Mouse (Mus musculus): ENCODE measurements around the gene Pole2. TPM values are rescaled to one million over a fixed set of nuclear protein-coding genes. Genes with fewer than 3 reads are reported as not detected.

Pole2 gene
- 16.5 TPM for polyA plus RNA-seq (2014; fragmentation: Illumina TruSeq; extraction: RNeasy Lipid Tissue Mini Kit (QIAGEN cat#74804))

DNA sequence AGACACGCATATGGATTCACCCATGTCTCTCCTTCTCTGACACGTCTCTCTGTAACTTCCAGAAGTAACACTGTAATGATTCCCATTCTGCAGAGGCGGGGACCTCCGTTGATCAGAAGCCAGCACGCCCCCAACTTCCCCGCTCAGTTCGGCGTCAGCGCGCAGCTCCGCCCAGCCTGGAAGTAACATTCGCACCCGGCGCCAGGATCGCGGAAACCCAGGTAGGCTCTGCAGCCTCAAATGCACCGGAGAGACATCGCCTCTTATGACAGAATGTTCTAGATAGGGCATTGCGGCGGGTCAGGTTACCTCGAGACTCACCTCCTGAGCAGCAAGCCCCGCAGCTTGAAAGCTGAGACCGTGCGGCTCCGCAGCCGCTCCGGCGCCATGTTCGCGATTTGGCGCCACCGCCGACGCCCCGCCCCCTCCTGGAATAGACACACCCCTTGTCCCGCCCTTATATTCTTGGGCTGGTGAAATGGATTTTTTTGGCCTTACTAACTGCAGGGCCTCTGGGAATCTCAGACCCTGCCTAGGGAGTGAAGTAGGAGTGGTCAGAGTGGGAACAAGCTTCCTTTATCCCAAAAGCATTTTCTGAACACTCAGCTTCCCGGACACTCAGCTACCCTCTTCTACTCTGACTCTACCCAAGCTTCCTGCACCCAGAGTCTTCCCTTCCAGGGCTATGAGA, at the start of gene Pole2:
Gene Pole2 (minus strand): TSS at position 420 of the 691 bp plus-strand sequence.

DNA sequence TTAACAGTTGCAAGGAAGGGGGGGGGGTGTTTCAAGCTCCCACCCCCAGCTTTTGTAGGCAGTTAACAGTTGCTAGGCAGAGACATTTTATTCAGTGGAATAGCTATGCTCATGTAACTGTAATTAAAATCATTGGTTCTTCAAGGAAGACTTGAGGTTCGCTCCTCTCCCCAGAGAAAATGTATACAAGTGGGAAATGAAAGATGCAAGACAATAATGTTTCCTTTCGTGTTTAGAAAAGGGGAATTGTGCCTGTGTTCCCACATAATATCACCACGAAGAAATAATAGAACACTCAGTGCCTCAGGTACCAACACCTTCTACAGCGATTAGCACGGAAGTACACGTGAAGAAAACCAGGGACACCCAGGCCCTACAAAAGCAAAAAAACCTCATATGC, 12.9 kb upstream of the Pole2 start, which contains the start of gene Klhdc1:
Gene Klhdc1 (plus strand): TSS at position 301 of the 400 bp plus-strand sequence.

DNA sequence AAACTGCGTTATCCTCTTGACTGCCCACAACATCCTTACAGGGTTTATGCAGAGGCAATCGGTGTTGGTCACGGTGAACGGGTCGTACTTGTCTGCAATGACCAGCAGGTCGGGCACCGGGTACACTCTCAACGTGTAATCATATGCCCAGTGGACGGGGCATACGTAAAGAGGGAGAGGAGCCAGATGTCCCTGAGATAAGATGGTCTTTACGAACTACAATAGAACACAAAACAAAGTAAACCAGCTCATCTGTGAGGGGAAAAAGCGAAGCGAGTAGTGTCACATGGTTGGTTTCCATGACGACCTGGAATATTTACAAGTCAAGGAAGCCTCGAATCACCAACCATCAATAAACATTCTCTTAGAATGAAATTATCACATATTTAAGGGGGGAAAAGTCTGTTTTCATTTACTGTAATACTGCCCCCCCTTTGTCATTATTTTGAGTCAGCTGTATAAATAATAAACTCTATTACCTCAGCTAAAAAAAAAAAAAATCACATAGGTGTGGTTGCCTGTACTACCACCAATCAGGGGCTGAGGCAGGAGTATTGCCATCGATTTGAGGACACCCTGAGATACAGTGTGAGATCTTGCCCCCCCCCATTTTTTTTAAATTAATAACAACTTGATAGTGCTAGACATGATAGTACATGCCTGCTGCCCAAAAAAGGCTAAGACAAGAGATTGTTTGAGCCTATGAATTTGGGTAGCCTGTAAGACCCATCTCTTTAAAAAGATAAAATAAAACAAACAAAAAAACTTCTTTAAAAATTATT, 23.8 kb downstream of the Pole2 start, which contains the start of gene Gm49384:
Gene Gm49384 (minus strand): TSS at position 216 of the 782 bp plus-strand sequence.

DNA sequence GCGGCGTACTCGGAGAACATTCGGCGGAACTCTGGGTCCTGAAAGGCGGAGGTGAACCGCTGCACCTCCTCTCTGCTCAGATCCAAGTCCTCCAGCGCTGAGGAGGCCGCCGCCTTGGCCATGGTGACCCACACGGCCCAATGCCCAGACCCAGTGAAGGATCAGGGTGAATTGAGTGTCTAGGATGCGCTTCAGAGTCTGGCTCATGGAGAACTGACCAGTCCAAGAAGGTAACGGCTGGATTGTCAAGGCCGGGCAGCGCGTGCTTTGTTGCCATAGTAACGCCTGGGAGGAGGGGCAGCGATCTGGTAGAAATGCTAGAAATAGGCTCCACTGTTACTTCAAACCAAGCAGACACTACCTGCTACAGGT, 29.8 kb downstream of the Pole2 start, which contains the start of gene Dnaaf2:
Gene Dnaaf2 (minus strand): TSS at position 266 of the 372 bp plus-strand sequence.

DNA sequence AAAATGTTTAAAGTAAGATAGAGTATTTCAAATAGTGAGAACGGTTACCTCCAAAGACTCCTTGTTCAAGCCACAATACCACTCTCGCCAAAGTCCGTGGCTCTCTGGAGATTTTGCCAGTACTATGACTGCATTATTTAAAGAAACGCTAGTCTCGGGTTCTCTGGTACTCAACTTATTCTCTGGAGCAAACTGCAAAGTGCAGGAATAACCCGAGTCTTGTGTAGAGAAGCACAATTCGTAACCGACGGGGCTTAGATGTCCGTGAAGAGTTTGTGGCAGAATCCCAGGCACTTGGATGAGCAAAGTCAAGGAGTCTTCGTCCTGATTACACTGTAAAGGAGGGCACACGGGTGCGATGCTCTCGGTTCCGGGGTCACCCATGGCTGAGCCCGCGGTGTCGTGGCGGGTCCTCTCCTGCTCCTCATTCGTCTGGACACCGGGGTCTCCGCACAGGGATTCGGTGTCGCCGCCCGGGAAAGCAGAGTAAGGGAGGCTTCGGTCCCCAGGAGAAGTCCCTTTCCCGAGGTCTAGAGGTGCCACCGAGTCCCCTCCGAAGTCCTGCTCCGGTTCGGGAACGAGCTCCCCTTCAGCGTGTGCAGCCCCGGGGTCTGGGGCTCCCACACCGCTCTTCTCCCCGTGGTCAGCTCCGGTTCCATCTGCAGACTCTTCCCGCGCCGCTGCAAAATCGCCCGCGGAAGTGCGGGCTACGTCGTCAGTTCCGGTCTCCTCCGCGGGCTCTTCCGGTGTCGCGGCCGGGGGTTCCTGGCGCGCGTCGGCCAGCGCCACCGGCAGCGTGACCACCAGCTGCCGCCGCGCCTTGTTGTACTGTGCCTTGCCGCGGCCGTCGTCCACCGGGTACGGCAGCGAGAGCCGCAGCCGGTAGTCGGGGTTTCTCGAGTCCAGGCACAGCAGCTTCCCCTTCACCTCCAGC, 31.3 kb downstream of the Pole2 start, which contains the start of gene Gm49383:
Gene Gm49383 (minus strand): TSS at position 661 of the 934 bp plus-strand sequence.

DNA sequence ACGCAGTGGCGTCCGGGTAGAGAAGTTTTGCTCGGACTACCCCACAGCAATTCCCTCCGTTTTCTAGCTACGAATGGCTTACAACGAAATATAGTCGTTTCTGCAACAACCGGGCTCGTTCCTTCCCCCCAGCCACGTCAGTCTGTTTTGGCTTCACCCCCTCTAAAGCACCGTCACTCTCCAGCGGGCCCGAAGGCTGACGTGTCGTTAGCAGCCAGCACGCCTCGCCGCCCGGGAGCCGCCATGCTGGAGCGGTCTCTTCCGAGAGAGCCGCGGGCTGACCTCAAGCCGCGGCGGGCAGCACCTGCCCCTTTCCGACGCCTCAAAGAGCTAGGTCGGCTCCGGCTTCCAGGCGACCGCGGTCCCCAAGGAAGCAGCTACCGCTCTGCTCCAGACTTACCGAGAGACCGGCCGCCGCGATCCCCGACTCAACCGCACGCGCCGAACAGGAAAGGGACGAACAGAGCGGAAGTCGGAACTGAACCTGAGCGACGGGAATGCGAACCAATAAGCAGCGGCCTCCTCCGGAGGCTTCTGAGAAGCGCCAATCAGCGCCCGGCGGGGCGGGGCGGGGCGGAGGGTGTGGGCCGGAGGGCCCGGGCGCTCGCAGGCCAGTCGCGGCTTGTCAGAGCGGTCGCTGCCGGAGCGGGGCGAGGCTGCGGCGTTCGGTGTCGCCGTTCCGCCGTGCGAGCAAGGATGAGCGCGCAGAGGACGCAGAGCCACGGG, 44.2 kb downstream of the Pole2 start, which contains the start of the genes Rpl36al and Mgat2:
Gene Rpl36al (minus strand): TSS at position 501 of the 726 bp plus-strand sequence.
Gene Mgat2 (plus strand): TSS at position 575 of the 726 bp plus-strand sequence.

DNA sequence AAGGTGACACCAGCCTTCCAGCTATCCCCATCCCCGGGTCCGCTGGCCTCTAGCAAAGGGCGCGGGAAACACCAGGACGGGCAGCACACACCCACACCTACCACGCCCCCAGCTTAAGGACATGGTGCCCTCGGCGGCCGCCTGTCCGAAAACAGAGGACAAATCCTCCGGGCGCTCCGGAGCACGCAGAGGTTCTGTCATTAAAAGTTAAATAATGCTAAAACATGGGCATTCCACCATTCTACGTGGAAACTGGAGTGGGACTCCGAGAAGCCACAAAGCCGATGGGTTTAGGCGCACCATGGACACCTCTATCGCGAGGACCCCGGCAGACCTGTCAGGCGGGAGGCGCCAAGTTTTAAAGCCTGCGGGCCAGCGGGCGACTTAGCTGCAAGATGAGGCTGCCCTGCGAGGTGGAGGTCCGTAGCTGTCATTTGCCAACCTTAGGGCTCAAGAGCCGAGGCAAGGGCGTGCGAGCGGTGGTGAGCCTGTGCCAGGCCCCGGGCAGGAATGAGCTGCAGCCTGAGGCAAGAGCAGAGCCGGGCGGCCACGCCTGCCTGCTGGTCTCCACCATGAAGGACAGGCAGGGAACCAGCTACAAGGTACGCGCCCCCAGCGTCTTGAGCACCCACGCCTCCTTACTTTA, 59.4 kb downstream of the Pole2 start, which contains the start of gene Lrr1:
Gene Lrr1 (plus strand): TSS at position 354 of the 646 bp plus-strand sequence.

DNA sequence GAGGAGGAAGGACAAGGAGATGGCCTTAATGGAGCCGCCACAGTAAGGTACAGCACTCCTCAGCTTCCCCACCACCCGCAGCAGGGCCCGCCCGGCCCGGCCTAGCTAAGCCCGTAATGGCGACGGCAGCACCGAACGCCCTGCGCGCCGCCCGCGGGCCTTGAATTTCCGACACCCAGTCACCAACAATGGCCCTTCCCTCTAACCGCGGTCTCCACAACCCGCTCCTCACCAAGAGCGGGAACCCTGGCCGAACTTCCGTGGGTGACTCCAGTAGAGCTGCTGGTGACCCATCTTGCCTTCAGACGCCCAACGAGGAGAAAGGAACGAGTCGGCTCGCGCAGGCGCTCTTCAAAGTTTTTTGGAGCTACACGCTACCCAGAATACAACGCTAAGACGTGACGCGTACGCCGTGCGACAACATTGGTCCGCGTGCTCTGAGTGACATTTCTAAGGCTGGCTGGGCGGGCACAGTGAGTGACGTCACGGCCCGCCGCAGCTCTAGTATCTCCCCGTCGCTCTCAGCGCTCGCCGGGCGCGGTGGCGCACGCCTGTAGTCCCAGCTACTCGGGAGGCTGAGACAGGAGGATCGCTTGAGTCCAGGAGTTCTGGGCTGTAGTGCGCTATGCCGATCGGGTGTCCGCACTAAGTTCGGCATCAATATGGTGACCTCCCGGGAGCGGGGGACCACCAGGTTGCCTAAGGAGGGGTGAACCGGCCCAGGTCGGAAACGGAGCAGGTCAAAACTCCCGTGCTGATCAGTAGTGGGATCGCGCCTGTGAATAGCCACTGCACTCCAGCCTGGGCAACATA, 69.0 kb downstream of the Pole2 start, which contains the start of gene Rps29:
Gene Rps29 (minus strand): TSS at position 422 of the 813 bp plus-strand sequence.

Other genes starting within 250 kb of the Pole2 start
- 34.2 TPM for gene Rps29, start 69.0 kb downstream of the Pole2 start, polyA plus RNA-seq (2014; fragmentation: Illumina TruSeq; extraction: RNeasy Lipid Tissue Mini Kit (QIAGEN cat#74804))
- 25.0 TPM for gene Lrr1, start 59.4 kb downstream of the Pole2 start, polyA plus RNA-seq (2014; fragmentation: Illumina TruSeq; extraction: RNeasy Lipid Tissue Mini Kit (QIAGEN cat#74804))
- gene Rpl36al, start 44.1 kb downstream of the Pole2 start, polyA plus RNA-seq (2014; fragmentation: Illumina TruSeq; extraction: RNeasy Lipid Tissue Mini Kit (QIAGEN cat#74804)) = 191 TPM
- 173 TPM for gene Mgat2, start 44.0 kb downstream of the Pole2 start, polyA plus RNA-seq (2014; fragmentation: Illumina TruSeq; extraction: RNeasy Lipid Tissue Mini Kit (QIAGEN cat#74804))
- 1.3 TPM for gene Gm49383, start 31.1 kb downstream of the Pole2 start, polyA plus RNA-seq (2014; fragmentation: Illumina TruSeq; extraction: RNeasy Lipid Tissue Mini Kit (QIAGEN cat#74804))
- gene Dnaaf2, start 29.8 kb downstream of the Pole2 start, polyA plus RNA-seq (2014; fragmentation: Illumina TruSeq; extraction: RNeasy Lipid Tissue Mini Kit (QIAGEN cat#74804)) = 3.9 TPM
- gene Gm49384, start 23.9 kb downstream of the Pole2 start, polyA plus RNA-seq (2014; fragmentation: Illumina TruSeq; extraction: RNeasy Lipid Tissue Mini Kit (QIAGEN cat#74804)) = 26.4 TPM
- gene Klhdc1, start 13.0 kb upstream of the Pole2 start, polyA plus RNA-seq (2014; fragmentation: Illumina TruSeq; extraction: RNeasy Lipid Tissue Mini Kit (QIAGEN cat#74804)) = 20.0 TPM
- gene Klhdc2, start 68.5 kb upstream of the Pole2 start, polyA plus RNA-seq (2014; fragmentation: Illumina TruSeq; extraction: RNeasy Lipid Tissue Mini Kit (QIAGEN cat#74804)) = 165 TPM
- gene Nemf, start 129.0 kb upstream of the Pole2 start, polyA plus RNA-seq (2014; fragmentation: Illumina TruSeq; extraction: RNeasy Lipid Tissue Mini Kit (QIAGEN cat#74804)) = 111 TPM
- gene Arf6, start 144.0 kb upstream of the Pole2 start, polyA plus RNA-seq (2014; fragmentation: Illumina TruSeq; extraction: RNeasy Lipid Tissue Mini Kit (QIAGEN cat#74804)) = 74.6 TPM
- not detected for gene Gm9887, start 144.3 kb upstream of the Pole2 start, polyA plus RNA-seq (2014; fragmentation: Illumina TruSeq; extraction: RNeasy Lipid Tissue Mini Kit (QIAGEN cat#74804))

All from ovary, adult 10 weeks (tissue).